Mouse (Mus musculus) intestine, embryonic 16.5 days (tissue): ENCODE data around the gene Fbxl17. TPM values are rescaled to one million over a fixed set of nuclear protein-coding genes. Genes with fewer than 3 reads are reported as not detected.

Source experiments
- ATAC-seq: fragments of 200-750 bp; cut with Nextera tagmentation; 2 replicates; pipeline ENCODE4 v1.8.0; 2017; ENCODE audit warnings: moderate TSS enrichment, moderate library complexity
- H3K27ac ChIP-seq: fragments of 300-500 bp; sonication (generic); 2 replicates; pipeline ENCODE4 v1.5.1; 2014; ENCODE audit warnings: mild to moderate bottlenecking, low read length
- H3K27me3 ChIP-seq: fragments of 300-500 bp; sonication (generic); replicated peaks from 2 replicates; pipeline ENCODE4 v1.6.1; 2014; ENCODE audit warnings: low read length, control low read depth, mixed read lengths; ENCODE audit not compliant: control insufficient read depth, insufficient read depth
- H3K36me3 ChIP-seq: fragments of 300-500 bp; sonication (generic); 2 replicates; pipeline ENCODE4 v1.6.1; 2014; ENCODE audit warnings: low read length, control low read depth; ENCODE audit not compliant: control insufficient read depth, insufficient read depth
- H3K4me1 ChIP-seq: fragments of 300-500 bp; sonication (generic); 2 replicates; pipeline ENCODE4 v1.6.1; 2014; ENCODE audit warnings: low read length, control low read depth, mixed read lengths; ENCODE audit not compliant: control insufficient read depth, insufficient read depth
- H3K4me2 ChIP-seq: fragments of 300-500 bp; sonication (generic); 2 replicates; pipeline ENCODE4 v1.6.1; 2014; ENCODE audit warnings: low read depth, low read length, control low read depth
- H3K4me3 ChIP-seq: fragments of 300-500 bp; sonication (generic); 2 replicates; pipeline ENCODE4 v1.5.1; 2014; ENCODE audit warnings: mild to moderate bottlenecking, low read length
- H3K9ac ChIP-seq: fragments of 300-500 bp; sonication (generic); 2 replicates; pipeline ENCODE4 v1.6.1; 2014; ENCODE audit warnings: low read depth, low read length
- H3K9me3 ChIP-seq: fragments of 300-500 bp; sonication (generic); 2 replicates; pipeline ENCODE4 v1.6.1; 2016; ENCODE audit warnings: low read length, control low read depth; ENCODE audit not compliant: control insufficient read depth
- WGBS: fragments of 180-500 bp; shearing (Covaris S2); extraction: QIAGEN DNeasy Blood & Tissue Kit; methylation state at CpG from one replicate; pipeline ENCODE4 v1.1.7; 2014; 5-methylcytosine and 5-hydroxymethylcytosine counted together
- polyA plus RNA-seq: library from polyadenylated mRNA; unstranded; fragments of >200 nt; fragmentation: Nextera tagmentation; extraction: Ambion mirVana; gene quantifications from 2 replicates; pipeline ENCODE4 v1.2.1, GENCODE M21; 2015

Fbxl17 gene
- polyA plus RNA-seq, 1 experiment from 2014 or later: 2.3 TPM

DNA sequence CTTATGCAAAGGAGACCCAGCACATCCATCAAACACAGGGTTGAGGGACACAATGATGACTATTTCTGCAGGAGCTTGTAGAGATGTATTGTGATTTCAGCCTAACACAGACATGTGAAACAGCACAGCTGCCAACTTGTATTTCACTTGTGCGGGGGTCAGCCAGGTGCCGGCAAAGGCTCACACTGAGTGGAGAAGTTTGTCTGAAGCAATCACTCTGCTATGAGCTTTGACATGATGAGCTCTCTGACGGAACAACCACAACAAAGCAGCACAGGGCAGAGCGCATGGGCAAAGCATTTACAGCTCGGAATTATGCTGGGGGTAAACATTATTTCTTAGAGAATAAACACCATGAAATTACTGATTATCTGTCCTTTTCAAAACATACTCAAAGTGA, 328.6 kb downstream of the Fbxl17 start:
- Histone ChIP-seq H3K4me1 (no peaks in the 10 kb centered on the region; the same call in 1 of the 2 replicates), H3K9ac (no peak overlapping the region), H3K9me3 (no peaks in the 10 kb centered on the region), H3K27ac (no peak overlapping the region), H3K4me2 (no peak overlapping the region), H3K27me3 (no peaks in the 10 kb centered on the region), H3K36me3 (no peaks in the 10 kb centered on the region), H3K4me3 (no peak overlapping the region)
- 45% methylated on average over 5 of the region's 5 CpGs for WGBS
- no peak for ATAC-seq

DNA sequence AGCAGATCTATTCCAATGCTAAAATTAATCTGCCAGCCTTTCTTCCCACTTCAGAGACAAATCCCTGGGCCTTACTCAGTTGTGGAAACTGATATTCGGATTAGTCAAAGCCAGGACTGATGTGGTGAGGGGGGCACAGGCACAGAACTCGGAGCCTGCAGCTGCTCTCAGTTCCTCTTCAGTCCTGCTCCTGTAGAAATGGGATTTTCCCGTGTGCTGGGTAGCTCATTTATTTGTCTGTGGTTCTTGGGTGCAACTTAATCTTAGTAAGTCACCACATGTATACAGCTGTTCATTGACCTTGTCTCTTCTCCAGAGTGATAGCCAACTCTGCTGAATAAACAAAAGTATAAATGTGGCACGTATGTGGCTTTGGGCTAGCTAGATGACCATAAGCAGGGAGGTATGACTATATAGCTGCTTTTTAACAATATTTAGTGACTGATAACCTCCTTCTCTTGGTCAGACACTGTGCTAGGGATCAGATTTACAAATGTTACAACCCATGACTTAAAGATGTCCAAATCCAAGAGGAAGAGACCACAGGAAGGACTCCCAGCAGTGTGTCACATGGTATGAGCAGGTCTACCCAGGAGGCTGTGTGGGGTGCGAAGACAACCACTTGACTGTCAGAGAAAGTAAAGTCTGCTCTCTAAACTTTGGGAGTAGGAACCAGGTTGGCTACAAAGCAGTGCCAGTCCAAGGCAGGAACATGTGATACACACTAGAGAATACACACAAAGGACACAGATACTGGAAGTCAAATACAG, 331.6 kb downstream of the Fbxl17 start:
- Histone ChIP-seq H3K4me2 (no peak overlapping the region), H3K4me3 (no peak overlapping the region), H3K9ac (no peak overlapping the region), H3K36me3 (no peaks in the 10 kb centered on the region), H3K4me1 (no peaks in the 10 kb centered on the region; the same call in 1 of the 2 replicates), H3K9me3 (no peaks in the 10 kb centered on the region), H3K27ac (no peak overlapping the region), H3K27me3 (no peaks in the 10 kb centered on the region)
- ATAC-seq: no peak
- 62% methylated on average over 5 of the region's 5 CpGs for WGBS

DNA sequence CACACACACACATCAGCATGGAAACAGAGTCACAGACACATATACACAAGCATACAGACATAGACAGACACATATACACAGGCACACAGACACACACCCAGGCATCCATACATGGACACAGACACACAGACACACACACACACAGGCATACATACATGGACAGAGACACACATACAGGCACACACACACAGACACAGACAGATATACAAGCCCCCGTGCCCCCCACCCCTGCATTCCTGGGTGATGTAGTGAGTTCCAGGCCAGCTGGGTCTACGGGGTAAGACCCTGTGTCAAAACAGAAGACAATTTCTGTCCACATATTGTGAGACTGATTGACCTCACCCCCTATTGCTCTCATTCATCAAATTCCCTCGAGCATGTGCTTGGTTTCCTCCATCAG, 332.6 kb downstream of the Fbxl17 start:
- Histone ChIP-seq H3K27me3 (no peaks in the 10 kb centered on the region), H3K9me3 (no peaks in the 10 kb centered on the region), H3K9ac (no peak overlapping the region), H3K4me3 (no peak overlapping the region), H3K4me2 (no peak overlapping the region), H3K36me3 (no peaks in the 10 kb centered on the region), H3K27ac (no peak overlapping the region), H3K4me1 (no peaks in the 10 kb centered on the region; the same call in 1 of the 2 replicates)
- no peak for ATAC-seq
- 74% methylated on average over 3 of the region's 3 CpGs for WGBS

DNA sequence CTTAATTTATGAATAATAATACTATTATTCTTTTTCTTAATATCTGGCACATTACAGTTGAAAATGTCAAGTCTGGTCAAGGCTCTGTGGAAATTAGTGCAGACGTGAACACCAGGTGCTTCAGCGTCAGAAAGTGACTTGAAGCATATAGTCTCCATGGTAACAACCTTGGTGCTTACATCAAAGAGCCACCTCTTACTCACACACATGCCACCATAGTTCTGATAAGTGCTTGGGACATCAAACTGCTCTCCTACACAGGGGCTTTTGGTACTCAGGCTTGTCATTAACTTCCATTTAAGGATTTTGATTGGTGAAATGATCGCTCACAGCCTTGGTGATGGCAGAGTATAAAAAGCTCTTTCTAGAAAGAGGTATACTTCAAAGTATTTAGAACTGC, 333.1 kb downstream of the Fbxl17 start:
- Histone ChIP-seq H3K4me2 (no peak overlapping the region), H3K4me1 (no peaks in the 10 kb centered on the region; the same call in 1 of the 2 replicates), H3K9me3 (no peaks in the 10 kb centered on the region), H3K9ac (no peak overlapping the region), H3K36me3 (no peaks in the 10 kb centered on the region), H3K4me3 (no peak overlapping the region), H3K27ac (no peak overlapping the region), H3K27me3 (no peaks in the 10 kb centered on the region)
- 80% methylated on average over 3 of the region's 3 CpGs for WGBS
- no peak for ATAC-seq

DNA sequence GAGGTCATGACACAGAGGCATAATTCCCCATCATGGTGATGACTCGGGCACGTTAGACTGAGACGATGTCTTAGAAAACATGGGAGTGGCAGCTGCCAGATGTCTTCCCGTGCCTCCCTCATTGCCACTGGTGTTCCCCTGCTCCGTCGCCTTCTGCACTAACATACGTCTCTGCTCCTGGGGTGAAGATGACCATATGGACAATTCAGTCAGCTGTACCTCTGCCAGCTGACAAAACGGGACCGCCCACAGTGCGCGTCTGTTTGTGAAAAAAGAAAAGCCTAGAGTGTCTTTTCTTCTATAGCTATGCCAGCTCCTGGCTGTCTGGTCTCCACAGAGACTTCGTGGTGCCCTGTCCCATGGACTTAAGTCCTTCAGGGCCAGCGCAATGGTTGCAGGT, 334.0 kb downstream of the Fbxl17 start:
- H3K4me2 ChIP-seq: no peak overlapping the region
- H3K36me3 ChIP-seq: no peaks in the 10 kb centered on the region
- no peaks in the 10 kb centered on the region; the same call in 1 of the 2 replicates for H3K4me1 ChIP-seq
- no peak overlapping the region for H3K4me3 ChIP-seq
- no peak overlapping the region for H3K27ac ChIP-seq
- no peak overlapping the region for H3K9ac ChIP-seq
- no peak for ATAC-seq
- H3K27me3 ChIP-seq: no peaks in the 10 kb centered on the region
- no peaks in the 10 kb centered on the region for H3K9me3 ChIP-seq
- WGBS: 84% methylated on average over 13 of the region's 13 CpGs

DNA sequence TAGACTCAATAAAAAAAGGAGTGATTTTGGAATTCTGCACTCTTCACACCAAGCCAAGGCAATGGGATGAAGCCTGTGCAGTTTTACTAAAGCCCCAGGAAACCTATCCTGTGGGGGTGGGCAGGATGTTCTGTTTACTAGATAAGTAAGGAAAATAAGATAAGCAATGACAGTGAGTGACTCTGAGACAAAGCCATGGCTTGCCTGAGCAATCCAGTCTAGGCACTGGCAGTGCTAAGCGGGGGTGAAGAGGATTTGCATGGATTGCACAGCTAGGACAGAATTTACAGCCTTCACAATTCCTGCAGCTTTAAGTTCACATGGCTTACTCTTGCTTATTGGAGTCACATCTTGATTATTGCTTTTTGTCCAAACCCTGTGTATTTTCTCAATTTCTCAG, 335.5 kb downstream of the Fbxl17 start:
- 62% methylated on average over 1 of the region's 1 CpGs for WGBS
- H3K36me3 ChIP-seq: no peaks in the 10 kb centered on the region
- no peaks in the 10 kb centered on the region for H3K9me3 ChIP-seq
- H3K4me3 ChIP-seq: no peak overlapping the region
- no peak overlapping the region for H3K27ac ChIP-seq
- no peaks in the 10 kb centered on the region for H3K27me3 ChIP-seq
- no peak overlapping the region for H3K9ac ChIP-seq
- H3K4me1 ChIP-seq: no peaks in the 10 kb centered on the region; the same call in 1 of the 2 replicates
- H3K4me2 ChIP-seq: no peak overlapping the region
- ATAC-seq: no peak

DNA sequence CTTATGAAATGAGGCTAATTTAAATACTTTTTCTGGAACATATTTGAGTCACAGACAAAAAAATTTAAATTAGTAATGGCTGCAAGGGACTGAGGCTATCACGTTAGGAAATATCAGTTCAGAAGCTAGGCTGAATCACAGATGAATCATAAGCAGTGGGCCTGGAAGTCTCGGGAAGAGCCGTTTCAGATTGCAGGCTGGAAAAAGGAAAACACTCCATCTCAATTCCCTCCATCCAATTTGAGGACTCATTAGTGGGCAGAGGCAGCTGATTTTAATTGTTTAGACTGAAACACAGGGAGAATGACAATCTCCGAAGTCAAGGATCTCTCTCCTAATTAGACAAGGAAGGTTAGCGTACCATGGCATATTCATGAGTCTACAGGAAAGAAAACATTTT, 337.9 kb downstream of the Fbxl17 start:
- Histone ChIP-seq H3K27ac (no peak overlapping the region), H3K9ac (no peak overlapping the region), H3K4me3 (no peak overlapping the region), H3K4me2 (no peak overlapping the region), H3K4me1 (no peaks in the 10 kb centered on the region), H3K36me3 (no peaks in the 10 kb centered on the region), H3K27me3 (no peaks in the 10 kb centered on the region), H3K9me3 (no peaks in the 10 kb centered on the region)
- no peak for ATAC-seq
- 74% methylated on average over 5 of the region's 5 CpGs for WGBS

DNA sequence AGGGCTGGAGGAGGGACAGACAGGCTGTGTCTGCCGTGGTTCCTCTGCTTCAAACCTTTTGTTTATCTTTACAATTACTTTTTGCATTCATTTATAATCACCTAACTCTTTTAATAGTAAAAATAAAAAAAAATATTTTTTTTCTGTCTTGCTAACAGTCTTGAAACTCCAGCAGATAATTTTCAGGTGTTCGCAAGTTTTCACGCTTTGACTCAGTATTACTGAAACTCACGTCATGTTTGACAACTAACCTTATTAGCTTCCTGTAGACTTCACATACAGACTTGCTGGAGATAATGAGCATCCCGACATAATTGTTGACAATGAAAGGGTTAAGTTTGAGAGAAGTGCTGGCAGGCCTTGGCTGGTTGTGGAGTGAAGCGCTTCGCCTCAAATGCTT, 340.6 kb downstream of the Fbxl17 start:
- WGBS: 62% methylated on average over 7 of the region's 7 CpGs
- Histone ChIP-seq H3K9me3 (no peaks in the 10 kb centered on the region), H3K9ac (no peak overlapping the region), H3K4me2 (no peak overlapping the region), H3K27me3 (no peaks in the 10 kb centered on the region), H3K27ac (no peak overlapping the region), H3K36me3 (no peaks in the 10 kb centered on the region), H3K4me1 (no peaks in the 10 kb centered on the region), H3K4me3 (no peak overlapping the region)
- no peak for ATAC-seq

DNA sequence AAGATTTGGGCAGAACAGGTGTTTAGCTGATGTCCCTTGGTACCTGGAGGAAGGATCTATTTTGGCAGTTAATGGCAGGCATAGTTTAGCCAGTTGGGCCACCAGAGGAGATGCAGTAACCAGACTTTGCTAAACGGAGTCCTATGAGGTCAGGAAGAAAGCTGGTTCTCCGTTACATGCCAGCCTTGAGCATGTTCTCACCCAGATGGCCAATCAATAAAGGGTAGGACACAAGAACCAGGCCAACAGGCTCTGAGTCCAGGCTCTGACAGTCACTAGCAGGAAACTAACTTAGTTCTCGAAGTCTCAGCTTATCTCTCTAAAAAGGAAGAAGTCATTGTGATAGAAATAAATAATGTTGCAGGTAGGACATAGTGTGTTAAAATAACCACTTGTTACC, 341.4 kb downstream of the Fbxl17 start:
- Histone ChIP-seq H3K9me3 (no peaks in the 10 kb centered on the region), H3K4me2 (no peak overlapping the region), H3K27ac (no peak overlapping the region), H3K4me3 (no peak overlapping the region), H3K27me3 (no peaks in the 10 kb centered on the region), H3K9ac (no peak overlapping the region), H3K36me3 (no peaks in the 10 kb centered on the region), H3K4me1 (no peaks in the 10 kb centered on the region)
- WGBS: 51% methylated on average over 3 of the region's 3 CpGs
- no peak for ATAC-seq

DNA sequence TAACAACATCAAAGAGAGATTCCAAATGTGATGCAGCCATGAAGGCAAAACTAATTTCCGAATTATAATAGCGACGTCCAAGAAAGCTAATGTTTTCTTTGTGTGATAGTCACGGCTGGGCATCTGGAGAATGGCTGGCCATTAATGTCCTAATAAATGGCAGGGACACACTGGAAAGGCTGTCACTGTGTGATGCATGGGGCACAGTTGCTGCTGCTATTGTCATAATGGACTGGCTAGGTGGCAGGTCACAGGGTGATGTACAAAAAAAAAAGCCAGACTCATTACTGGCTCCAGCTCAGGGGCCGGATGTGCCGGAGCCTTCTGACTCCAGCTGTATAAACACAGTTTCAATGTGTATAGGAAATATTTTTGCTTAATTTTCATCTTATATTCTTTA, 341.9 kb downstream of the Fbxl17 start:
- no peaks in the 10 kb centered on the region for H3K27me3 ChIP-seq
- WGBS: 57% methylated on average over 6 of the region's 6 CpGs
- H3K4me3 ChIP-seq: no peak overlapping the region
- no peaks in the 10 kb centered on the region for H3K9me3 ChIP-seq
- H3K36me3 ChIP-seq: no peaks in the 10 kb centered on the region
- H3K4me2 ChIP-seq: no peak overlapping the region
- H3K9ac ChIP-seq: no peak overlapping the region
- H3K27ac ChIP-seq: no peak overlapping the region
- no peak for ATAC-seq
- H3K4me1 ChIP-seq: no peaks in the 10 kb centered on the region
